Mouse (Mus musculus) common myeloid progenitor, adult 5-6 weeks (primary cell): Measurements from ENCODE around the gene Ppp1r1a. TPM values are rescaled to one million over a fixed set of nuclear protein-coding genes. Genes with fewer than 3 reads are reported as not detected.

Experiments
- ATAC-seq: replicated peaks from 2 replicates; pipeline ENCODE4 v1.8.0; 2016; ENCODE audit warnings: low read depth, mild to moderate bottlenecking, moderate TSS enrichment, inconsistent platforms; ENCODE audit not compliant: poor library complexity, severe bottlenecking
- total RNA-seq: library from RNA; stranded (forward); fragments of 200-1000, 187-1606 nt; gene quantifications from 2 replicates; pipeline ENCODE4 v1.2.3, GENCODE M21; 2017

Gene Ppp1r1a
- not detected in 2 replicates for total RNA-seq

- no peak for ATAC-seq
These were observed at the start of gene Ppp1r1a for GRCm38 (mm10) chr15:103537822-103538213. Gene Ppp1r1a, minus strand, starts transcription at chr15:103538003.

GRCm38 (mm10) chr15:103585876-103586275 lies 48.1 kb upstream of the Ppp1r1a start:
- ATAC-seq = no peak

GRCm38 (mm10) chr15:103564981-103565380 lies 27.2 kb upstream of the Ppp1r1a start, which contains the start of gene Glycam1:
Gene Glycam1, minus strand, starts transcription at chr15:103565081.
- no peak for ATAC-seq

- ATAC-seq = peak; percentile 83
These were observed 14.4 kb upstream of the Ppp1r1a start for GRCm38 (mm10) chr15:103552096-103552690.

GRCm38 (mm10) chr15:103551053-103551452 lies 13.2 kb upstream of the Ppp1r1a start:
- no peak for ATAC-seq

- ATAC-seq = peak; percentile 54; the same call in 1 of the 2 replicates
These were observed 11.7 kb upstream of the Ppp1r1a start for GRCm38 (mm10) chr15:103549475-103549874.

- ATAC-seq = no peak
These were observed 10.2 kb upstream of the Ppp1r1a start for GRCm38 (mm10) chr15:103547983-103548382.

- ATAC-seq = no peak
These were observed 4.7 kb upstream of the Ppp1r1a start for GRCm38 (mm10) chr15:103542526-103542925.

- no peak for ATAC-seq
These were observed 2.8 kb upstream of the Ppp1r1a start for GRCm38 (mm10) chr15:103540646-103541045.

GRCm38 (mm10) chr15:103539259-103539658 lies 1.5 kb upstream of the Ppp1r1a start:
- no peak for ATAC-seq

GRCm38 (mm10) chr15:103537011-103537821 lies 587 bp downstream of the Ppp1r1a start:
- ATAC-seq = no peak

GRCm38 (mm10) chr15:103536456-103536855 lies 1.3 kb downstream of the Ppp1r1a start:
- ATAC-seq = no peak

- no peak for ATAC-seq
These were observed 2.0 kb downstream of the Ppp1r1a start for GRCm38 (mm10) chr15:103535786-103536185.

- ATAC-seq = no peak
These were observed 2.8 kb downstream of the Ppp1r1a start for GRCm38 (mm10) chr15:103535030-103535429.

- ATAC-seq = no peak
These were observed 3.7 kb downstream of the Ppp1r1a start for GRCm38 (mm10) chr15:103534054-103534620.

GRCm38 (mm10) chr15:103530372-103530771 lies 7.4 kb downstream of the Ppp1r1a start:
- ATAC-seq = peak; percentile 84

GRCm38 (mm10) chr15:103523156-103523555 lies 14.6 kb downstream of the Ppp1r1a start:
- ATAC-seq = no peak

GRCm38 (mm10) chr15:103522458-103523099 lies 15.2 kb downstream of the Ppp1r1a start:
- ATAC-seq = no peak

- ATAC-seq = no peak
These were observed 18.1 kb downstream of the Ppp1r1a start for GRCm38 (mm10) chr15:103519386-103520378.
